ENCODE assay signal across 26 mouse cellular contexts in genomic region chr11:29098926-29099325, GRCm38 (mm10). TPM values are rescaled to one million over a fixed set of nuclear protein-coding genes. Genes with fewer than 3 reads are reported as not detected.
A peak's percentile ranks its signal among the peaks of the same experiment; 100 is the strongest.
DNase-seq lines count a peak whose midpoint lies in the region; ATAC-seq lines count a peak whose summit lies in the region.
"Had no signal": no experiment of that assay in that cellular context is flagged by ENCODE, and none has a peak within 500 bp of the region (broad histone marks: within the 10 kb centered on the region; RNA-seq: fewer than 3 reads in every experiment).

No protein-coding gene starts in this region.

- no peak overlapping the region for H3K4me3 ChIP-seq in embryonic facial prominence, embryonic 14.5 days (ENCODE audit: low read depth, low read length)
- no peak overlapping the region for H3K4me3 ChIP-seq in embryonic facial prominence, embryonic 10.5 days
- H3K4me3 ChIP-seq: embryonic facial prominence, embryonic 12.5 days; embryonic facial prominence, embryonic 15.5 days; erythroblast, embryonic 14.5 days; forebrain, embryonic 10.5 days; forebrain, embryonic 12.5 days had no signal

- H3K27ac ChIP-seq in embryonic facial prominence, embryonic 14.5 days (replicated peaks; ENCODE audit: low read depth, low read length), result no peak overlapping the region
- H3K27ac ChIP-seq in embryonic facial prominence, embryonic 10.5 days (replicated peaks), result no peak overlapping the region
- H3K27ac ChIP-seq: embryonic facial prominence, embryonic 12.5 days; embryonic facial prominence, embryonic 15.5 days; forebrain, embryonic 10.5 days; forebrain, embryonic 12.5 days had no signal

- no peak overlapping the region for H3K4me2 ChIP-seq in embryonic facial prominence, embryonic 14.5 days (ENCODE audit: low read depth, low read length)
- H3K4me2 ChIP-seq: embryonic facial prominence, embryonic 12.5 days; embryonic facial prominence, embryonic 15.5 days; forebrain, embryonic 12.5 days had no signal

- H3K9ac ChIP-seq in embryonic facial prominence, embryonic 14.5 days (ENCODE audit: low read depth, low read length), result no peak overlapping the region
- H3K9ac ChIP-seq: embryonic facial prominence, embryonic 12.5 days; embryonic facial prominence, embryonic 15.5 days; forebrain, embryonic 12.5 days had no signal

- no peaks in the 10 kb centered on the region for H3K9me3 ChIP-seq in embryonic facial prominence, embryonic 14.5 days (ENCODE audit: control insufficient read depth, low read length)
- H3K9me3 ChIP-seq in embryonic facial prominence, embryonic 10.5 days, result no peaks in the 10 kb centered on the region
- H3K9me3 ChIP-seq: embryonic facial prominence, embryonic 12.5 days; embryonic facial prominence, embryonic 15.5 days; forebrain, embryonic 10.5 days; forebrain, embryonic 12.5 days had no signal

- ATAC-seq in embryonic facial prominence, embryonic 14.5 days (ENCODE audit: low read depth), result no peak
- no peak for ATAC-seq in CD4-positive, CD25-positive, alpha-beta regulatory T cell, adult 4 months
- ATAC-seq: activated CD4-positive, CD25-positive, alpha-beta regulatory T cell, adult 4 months; forebrain, embryonic 14.5 days; forebrain, embryonic 16.5 days; Patski had no signal

- H3K4me1 ChIP-seq in embryonic facial prominence, embryonic 14.5 days (ENCODE audit: control insufficient read depth, insufficient read depth, low read length), result no peaks in the 10 kb centered on the region
- no peaks in the 10 kb centered on the region for H3K4me1 ChIP-seq in embryonic facial prominence, embryonic 10.5 days
- H3K4me1 ChIP-seq: embryonic facial prominence, embryonic 12.5 days; embryonic facial prominence, embryonic 15.5 days; forebrain, embryonic 10.5 days; forebrain, embryonic 12.5 days had no signal

- no peaks in the 10 kb centered on the region for H3K36me3 ChIP-seq in embryonic facial prominence, embryonic 14.5 days (ENCODE audit: control insufficient read depth, insufficient read depth, low read length)
- no peaks in the 10 kb centered on the region for H3K36me3 ChIP-seq in embryonic facial prominence, embryonic 10.5 days (replicated peaks)
- H3K36me3 ChIP-seq: embryonic facial prominence, embryonic 12.5 days; embryonic facial prominence, embryonic 15.5 days; forebrain, embryonic 10.5 days; forebrain, embryonic 12.5 days had no signal

- H3K27me3 ChIP-seq in embryonic facial prominence, embryonic 14.5 days (replicated peaks; ENCODE audit: control insufficient read depth, insufficient read depth, low read length), result no peaks in the 10 kb centered on the region
- no peaks in the 10 kb centered on the region for H3K27me3 ChIP-seq in embryonic facial prominence, embryonic 10.5 days (replicated peaks; ENCODE audit: low read depth, poor library complexity, severe bottlenecking)
- H3K27me3 ChIP-seq: embryonic facial prominence, embryonic 12.5 days; embryonic facial prominence, embryonic 15.5 days; forebrain, embryonic 12.5 days had no signal

- WGBS in embryonic facial prominence, embryonic 14.5 days, result 40% methylated on average over 2 of the region's 2 CpGs
- 43% methylated on average over 2 of the region's 2 CpGs for WGBS in embryonic facial prominence, embryonic 10.5 days

- DNase-seq in embryonic facial prominence, embryonic 14.5 days (ENCODE audit: low spot score), result peak; percentile 16
- no peak for DNase-seq in embryonic facial prominence, embryonic 10.5 days (ENCODE audit: low spot score)
- DNase-seq in Muller cell, postnatal 12 days (ENCODE audit: inconsistent ontology term), result peak; percentile 79
- peak; percentile 67 for DNase-seq in retina, embryonic 14.5 days (ENCODE audit: low spot score)
- no peak for DNase-seq in testis, postnatal 10 days (ENCODE audit: low spot score)
- DNase-seq: adrenal gland, adult 8-10 months; adrenal gland, postnatal 14 days; adrenal gland, postnatal 36 days; B cell, adult 2 months; cerebellum, adult 11 months; cerebellum, adult 18-20 months; cerebellum, adult 8-10 months; cerebellum, adult 9-11 months; cerebellum, postnatal 14 days; cerebellum, postnatal 36 days; embryo, embryonic 11 days had no signal

RNA-seq across cellular contexts. Expression of gene Pnpt1, which starts 31.6 kb away (rescaled TPM):
- polyA plus RNA-seq in embryonic facial prominence, embryonic 14.5 days (2014; fragmentation: Nextera tagmentation; extraction: Ambion mirVana), result 34.9 and 39.0 TPM in 2 replicates
- polyA plus RNA-seq in embryonic facial prominence, embryonic 10.5 days (2016; fragmentation: Nextera tagmentation; extraction: Ambion mirVana), result 48.0 and 49.2 TPM in 2 replicates
- 10 to 100 TPM; 30.8 to 36.5 TPM for polyA plus RNA-seq in CD4-positive, CD25-positive, alpha-beta regulatory T cell, adult 4 months (2017; shearing (Covaris generic))

Comparison
In these comparisons a context has a peak if more than half of its experiments do, and no peak if none do; other contexts are left out.
1. DNase-seq: peak in embryonic facial prominence, embryonic 14.5 days (single experiment), Muller cell, postnatal 12 days (single experiment) and retina, embryonic 14.5 days (single experiment); none in embryonic facial prominence, embryonic 10.5 days (single experiment) and testis, postnatal 10 days (single experiment).